Mouse (Mus musculus): ENCODE measurements around the gene Prss56.

Prss56 gene

GRCm38 (mm10) chr1:87185526-87185925, 2.4 kb downstream of the Prss56 start:
- DNase-seq (ENCODE audit: low spot score in 2 of 2): no peak

GRCm38 (mm10) chr1:87186261-87187036, 3.3 kb downstream of the Prss56 start:
- DNase-seq (ENCODE audit: low spot score in 2 of 2): no peak

GRCm38 (mm10) chr1:87187037-87187355, 3.9 kb downstream of the Prss56 start:
- DNase-seq (ENCODE audit: low spot score in 2 of 2): no peak

GRCm38 (mm10) chr1:87190429-87190828, 7.3 kb downstream of the Prss56 start, which contains the start of gene Chrnd:
TSS of gene Chrnd (plus strand) at chr1:87190607.
- DNase-seq (ENCODE audit: low spot score in 2 of 2): no peak

- no peak for DNase-seq (ENCODE audit: low spot score in 2 of 2)
Measured at GRCm38 (mm10) chr1:87197296-87197695, 14.2 kb downstream of the Prss56 start.

GRCm38 (mm10) chr1:87198119-87199065, 15.3 kb downstream of the Prss56 start:
- no peak for DNase-seq (ENCODE audit: low spot score in 2 of 2)

- no peak for DNase-seq (ENCODE audit: low spot score in 2 of 2)
Measured at GRCm38 (mm10) chr1:87200811-87201210, 17.7 kb downstream of the Prss56 start.

GRCm38 (mm10) chr1:87201848-87202247, 18.7 kb downstream of the Prss56 start:
- no peak for DNase-seq (ENCODE audit: low spot score in 2 of 2)

GRCm38 (mm10) chr1:87203779-87204178, 20.7 kb downstream of the Prss56 start:
- no peak for DNase-seq (ENCODE audit: low spot score in 2 of 2)

GRCm38 (mm10) chr1:87204465-87204864, 21.4 kb downstream of the Prss56 start, which contains the start of gene Chrng:
TSS of gene Chrng (plus strand) at chr1:87204657.
- no peak for DNase-seq (ENCODE audit: low spot score in 2 of 2)

- no peak for DNase-seq (ENCODE audit: low spot score in 2 of 2)
Measured at GRCm38 (mm10) chr1:87205038-87205437, 21.9 kb downstream of the Prss56 start.

- DNase-seq (ENCODE audit: low spot score in 2 of 2): no peak
Measured at GRCm38 (mm10) chr1:87205502-87205901, 22.4 kb downstream of the Prss56 start.

- no peak for DNase-seq (ENCODE audit: low spot score in 2 of 2)
Measured at GRCm38 (mm10) chr1:87206339-87206738, 23.2 kb downstream of the Prss56 start.

- DNase-seq (ENCODE audit: low spot score in 2 of 2): no peak
Measured at GRCm38 (mm10) chr1:87211431-87211830, 28.3 kb downstream of the Prss56 start.

- DNase-seq (ENCODE audit: low spot score in 2 of 2): peak; percentile 93 to 94
Measured at GRCm38 (mm10) chr1:87213735-87214704, 30.9 kb downstream of the Prss56 start, which contains the start of gene Eif4e2. TSS of gene Eif4e2 (plus strand) at chr1:87213914.

- DNase-seq (ENCODE audit: low spot score in 2 of 2): peak in 1 of 2 experiments; percentile 10
Measured at GRCm38 (mm10) chr1:87214748-87215147, 31.6 kb downstream of the Prss56 start.

GRCm38 (mm10) chr1:87217938-87218337, 34.8 kb downstream of the Prss56 start:
- no peak for DNase-seq (ENCODE audit: low spot score in 2 of 2)

GRCm38 (mm10) chr1:87225739-87226138, 42.6 kb downstream of the Prss56 start:
- no peak for DNase-seq (ENCODE audit: low spot score in 2 of 2)

GRCm38 (mm10) chr1:87226409-87227159, 43.5 kb downstream of the Prss56 start:
- DNase-seq (ENCODE audit: low spot score in 2 of 2): no peak

- no peak for DNase-seq (ENCODE audit: low spot score in 2 of 2)
Measured at GRCm38 (mm10) chr1:87227160-87227550, 44.0 kb downstream of the Prss56 start.

GRCm38 (mm10) chr1:87230606-87231005, 47.5 kb downstream of the Prss56 start:
- no peak for DNase-seq (ENCODE audit: low spot score in 2 of 2)

All from spleen, postnatal 36 days (tissue).